Mouse (Mus musculus) leukemia stem cell, adult 10-12 weeks (primary cell): Measurements from ENCODE around the gene Spata16. TPM values are rescaled to one million over a fixed set of nuclear protein-coding genes. Genes with fewer than 3 reads are reported as not detected.

Experiments used
- polyA plus RNA-seq: library from polyadenylated mRNA; stranded (reverse); fragments of >175 nt; gene quantifications from 2 replicates; pipeline ENCODE4 v1.2.3, GENCODE M21; 2012; ENCODE audit warnings: low replicate concordance

Gene Spata16
- not detected in 2 replicates for polyA plus RNA-seq

DNA sequence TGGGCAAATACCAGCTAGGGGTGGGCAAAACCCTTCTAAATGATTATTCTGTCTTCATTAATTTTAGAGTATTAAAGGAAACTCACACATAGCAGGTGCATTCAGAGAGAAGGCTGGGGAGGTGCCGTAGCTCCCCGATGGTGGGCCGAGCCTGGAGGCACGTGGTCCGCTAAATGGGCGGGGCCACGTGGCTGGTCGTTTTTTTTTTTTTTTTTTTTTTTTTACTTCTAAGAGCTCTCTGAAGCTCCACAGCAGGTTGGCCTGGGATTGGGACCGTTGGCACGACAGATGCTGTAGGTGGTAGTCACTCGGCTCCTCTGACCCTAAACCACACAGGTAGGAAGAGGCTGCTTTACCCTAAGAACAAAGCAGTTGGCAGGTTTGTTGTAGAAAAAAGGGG, at the start of gene Spata16:
Gene Spata16 (plus strand): TSS at position 219 of the 400 bp plus-strand sequence.

